ENCODE assay signal across 22 mouse cellular contexts in genomic region chr9:98140546-98140945, GRCm38 (mm10).
DNase-seq lines count a peak whose midpoint lies in the region; ATAC-seq and TF ChIP-seq lines count a peak whose summit lies in the region.
"Had no signal": no experiment of that assay in that cellular context is flagged by ENCODE, and none has a peak within 500 bp of the region (broad histone marks: within the 10 kb centered on the region; RNA-seq: fewer than 3 reads in every experiment).

No protein-coding gene starts in this region.

- no peak for ATAC-seq in intestine, embryonic 14.5 days (replicated peaks; ENCODE audit: low FRiP score, low TSS enrichment, low read depth)
- no peak for ATAC-seq in intestine, postnatal 0 days
- no peak for ATAC-seq in midbrain, postnatal 0 days (ENCODE audit: low FRiP score)
- no peak for ATAC-seq in midbrain, embryonic 11.5 days (ENCODE audit: low FRiP score)
- ATAC-seq in forebrain, embryonic 11.5 days (replicated peaks; ENCODE audit: low FRiP score), result no peak
- ATAC-seq: forebrain, embryonic 13.5 days; forebrain, embryonic 15.5 days; forebrain, postnatal 0 days had no signal

- DNase-seq in cerebellum, postnatal 14 days, result peak; percentile 41 to 45
- no peak for DNase-seq in cerebellum, adult 9-10 months
- DNase-seq in intestine, embryonic 14.5 days (ENCODE audit: low spot score), result peak; percentile 13
- DNase-seq in midbrain, postnatal 0 days (ENCODE audit: low spot score), result peak; percentile 11
- no peak for DNase-seq in midbrain, embryonic 11.5 days (ENCODE audit: low spot score, missing footprints)
- DNase-seq in forebrain, embryonic 11.5 days (ENCODE audit: low spot score), result no peak
- DNase-seq: adrenal gland, adult 2 months; adrenal gland, postnatal 10 days; adrenal gland, postnatal 25 days; cerebellum, adult 11 months; cerebellum, adult 18-20 months; cerebellum, adult 8-10 months; cerebellum, postnatal 25 days; embryo, embryonic 11 days; forebrain, postnatal 0 days had no signal

- no peak overlapping the region for H3K4me3 ChIP-seq in intestine, embryonic 14.5 days (ENCODE audit: low read depth, low read length)
- H3K4me3 ChIP-seq in intestine, postnatal 0 days (ENCODE audit: low read depth, low read length), result no peak overlapping the region
- H3K4me3 ChIP-seq in midbrain, postnatal 0 days (ENCODE audit: low read depth, low read length), result no peak overlapping the region
- H3K4me3 ChIP-seq in midbrain, embryonic 11.5 days (ENCODE audit: low read depth, low read length), result no peak overlapping the region
- H3K4me3 ChIP-seq in forebrain, embryonic 11.5 days (ENCODE audit: low read depth, low read length), result no peak overlapping the region
- H3K4me3 ChIP-seq: embryonic facial prominence, embryonic 13.5 days; embryonic facial prominence, embryonic 15.5 days; erythroblast, embryonic 14.5 days; forebrain, embryonic 10.5 days; forebrain, embryonic 13.5 days; forebrain, embryonic 15.5 days had no signal

- H3K4me2 ChIP-seq in intestine, embryonic 14.5 days (ENCODE audit: low read length), result no peak overlapping the region
- H3K4me2 ChIP-seq in intestine, postnatal 0 days (replicated peaks; ENCODE audit: low read depth), result no peak overlapping the region
- H3K4me2 ChIP-seq in midbrain, postnatal 0 days (ENCODE audit: low read depth, low read length, poor library complexity, severe bottlenecking), result no peak overlapping the region
- H3K4me2 ChIP-seq in midbrain, embryonic 11.5 days, result no peak overlapping the region
- no peak overlapping the region for H3K4me2 ChIP-seq in forebrain, embryonic 11.5 days (ENCODE audit: low read depth, low read length, severe bottlenecking)
- H3K4me2 ChIP-seq: embryonic facial prominence, embryonic 13.5 days; embryonic facial prominence, embryonic 15.5 days; forebrain, embryonic 13.5 days; forebrain, embryonic 15.5 days had no signal

- peaks cover 2% of the 10 kb centered on the region; the same call in 1 of the 2 replicates for H3K9me3 ChIP-seq in intestine, embryonic 14.5 days (ENCODE audit: control insufficient read depth, low read length)
- no peaks in the 10 kb centered on the region for H3K9me3 ChIP-seq in intestine, postnatal 0 days (ENCODE audit: control insufficient read depth)
- H3K9me3 ChIP-seq in midbrain, postnatal 0 days (ENCODE audit: low read length), result no peaks in the 10 kb centered on the region
- H3K9me3 ChIP-seq in midbrain, embryonic 11.5 days (ENCODE audit: control insufficient read depth, low read length), result no peaks in the 10 kb centered on the region
- no peaks in the 10 kb centered on the region for H3K9me3 ChIP-seq in forebrain, embryonic 11.5 days (ENCODE audit: control insufficient read depth, low read length)
- H3K9me3 ChIP-seq: embryonic facial prominence, embryonic 15.5 days; forebrain, embryonic 13.5 days; forebrain, embryonic 15.5 days had no signal

- no peaks in the 10 kb centered on the region for H3K4me1 ChIP-seq in intestine, embryonic 14.5 days (replicated peaks; ENCODE audit: control insufficient read depth, insufficient read depth, low read length)
- no peaks in the 10 kb centered on the region for H3K4me1 ChIP-seq in intestine, postnatal 0 days (replicated peaks; ENCODE audit: control insufficient read depth, insufficient read depth, low read length)
- no peaks in the 10 kb centered on the region for H3K4me1 ChIP-seq in midbrain, postnatal 0 days (ENCODE audit: insufficient read depth, low read length)
- H3K4me1 ChIP-seq in midbrain, embryonic 11.5 days (ENCODE audit: control insufficient read depth, insufficient read depth, low read length), result no peaks in the 10 kb centered on the region
- no peaks in the 10 kb centered on the region for H3K4me1 ChIP-seq in forebrain, embryonic 11.5 days (replicated peaks; ENCODE audit: control insufficient read depth, insufficient read depth, low read length)
- H3K4me1 ChIP-seq: embryonic facial prominence, embryonic 13.5 days; embryonic facial prominence, embryonic 15.5 days; forebrain, embryonic 10.5 days; forebrain, embryonic 13.5 days; forebrain, embryonic 15.5 days had no signal

- no peak overlapping the region for H3K27ac ChIP-seq in intestine, embryonic 14.5 days (ENCODE audit: low read depth)
- H3K27ac ChIP-seq in intestine, postnatal 0 days (ENCODE audit: low read depth, low read length), result no peak overlapping the region
- no peak overlapping the region for H3K27ac ChIP-seq in midbrain, postnatal 0 days (ENCODE audit: low read depth, low read length)
- H3K27ac ChIP-seq in midbrain, embryonic 11.5 days (ENCODE audit: low read depth, low read length), result no peak overlapping the region
- H3K27ac ChIP-seq in forebrain, embryonic 11.5 days (ENCODE audit: low read depth, low read length), result no peak overlapping the region
- H3K27ac ChIP-seq: embryonic facial prominence, embryonic 13.5 days; embryonic facial prominence, embryonic 15.5 days; forebrain, embryonic 10.5 days; forebrain, embryonic 13.5 days; forebrain, embryonic 15.5 days had no signal

- H3K27me3 ChIP-seq in intestine, embryonic 14.5 days (replicated peaks; ENCODE audit: control insufficient read depth, insufficient read depth, low read length), result no peaks in the 10 kb centered on the region
- H3K27me3 ChIP-seq in intestine, postnatal 0 days (replicated peaks; ENCODE audit: control insufficient read depth, insufficient read depth, low read length), result no peaks in the 10 kb centered on the region
- H3K27me3 ChIP-seq in midbrain, postnatal 0 days (ENCODE audit: insufficient read depth, low read length), result no peaks in the 10 kb centered on the region
- H3K27me3 ChIP-seq in midbrain, embryonic 11.5 days (ENCODE audit: control insufficient read depth, insufficient read depth, low read length), result no peaks in the 10 kb centered on the region
- H3K27me3 ChIP-seq in forebrain, embryonic 11.5 days (ENCODE audit: control insufficient read depth, insufficient read depth, low read length), result no peaks in the 10 kb centered on the region
- H3K27me3 ChIP-seq: embryonic facial prominence, embryonic 13.5 days; embryonic facial prominence, embryonic 15.5 days; forebrain, embryonic 13.5 days; forebrain, embryonic 15.5 days had no signal

- H3K36me3 ChIP-seq in intestine, embryonic 14.5 days (ENCODE audit: control insufficient read depth, insufficient read depth, low read length), result no peaks in the 10 kb centered on the region
- H3K36me3 ChIP-seq in intestine, postnatal 0 days (ENCODE audit: control insufficient read depth, insufficient read depth), result no peaks in the 10 kb centered on the region
- no peaks in the 10 kb centered on the region for H3K36me3 ChIP-seq in midbrain, postnatal 0 days (ENCODE audit: insufficient read depth, low read length)
- H3K36me3 ChIP-seq in midbrain, embryonic 11.5 days (ENCODE audit: control insufficient read depth, insufficient read depth, low read length), result no peaks in the 10 kb centered on the region
- H3K36me3 ChIP-seq in forebrain, embryonic 11.5 days (ENCODE audit: control insufficient read depth, insufficient read depth, low read length), result no peaks in the 10 kb centered on the region
- H3K36me3 ChIP-seq: embryonic facial prominence, embryonic 13.5 days; embryonic facial prominence, embryonic 15.5 days; forebrain, embryonic 10.5 days; forebrain, embryonic 15.5 days had no signal

- no peak for TF ChIP-seq CTCF in intestine, postnatal 0 days (IDR thresholded peaks at IDR 0.05; ENCODE audit: low read depth)
- no peak for TF ChIP-seq CTCF in midbrain, postnatal 0 days (IDR thresholded peaks at IDR 0.05)

- no peak overlapping the region for H3K9ac ChIP-seq in intestine, embryonic 14.5 days (ENCODE audit: low read length)
- H3K9ac ChIP-seq in intestine, postnatal 0 days (ENCODE audit: low read depth, low read length), result no peak overlapping the region
- no peak overlapping the region for H3K9ac ChIP-seq in midbrain, postnatal 0 days (replicated peaks; ENCODE audit: low read length, poor library complexity, severe bottlenecking)
- H3K9ac ChIP-seq in midbrain, embryonic 11.5 days (ENCODE audit: low read length), result no peak overlapping the region
- H3K9ac ChIP-seq in forebrain, embryonic 11.5 days (ENCODE audit: low read length), result no peak overlapping the region
- H3K9ac ChIP-seq: embryonic facial prominence, embryonic 13.5 days; embryonic facial prominence, embryonic 15.5 days; forebrain, embryonic 13.5 days; forebrain, embryonic 15.5 days; forebrain, postnatal 0 days had no signal

Comparison
In these comparisons a context has a peak if more than half of its experiments do, and no peak if none do; other contexts are left out.
1. DNase-seq: peak in cerebellum, postnatal 14 days (2 of 2), intestine, embryonic 14.5 days (single experiment) and midbrain, postnatal 0 days (single experiment); none in cerebellum, adult 9-10 months (single experiment), midbrain, embryonic 11.5 days (single experiment) and forebrain, embryonic 11.5 days (single experiment).